In the genomic region with DNA sequence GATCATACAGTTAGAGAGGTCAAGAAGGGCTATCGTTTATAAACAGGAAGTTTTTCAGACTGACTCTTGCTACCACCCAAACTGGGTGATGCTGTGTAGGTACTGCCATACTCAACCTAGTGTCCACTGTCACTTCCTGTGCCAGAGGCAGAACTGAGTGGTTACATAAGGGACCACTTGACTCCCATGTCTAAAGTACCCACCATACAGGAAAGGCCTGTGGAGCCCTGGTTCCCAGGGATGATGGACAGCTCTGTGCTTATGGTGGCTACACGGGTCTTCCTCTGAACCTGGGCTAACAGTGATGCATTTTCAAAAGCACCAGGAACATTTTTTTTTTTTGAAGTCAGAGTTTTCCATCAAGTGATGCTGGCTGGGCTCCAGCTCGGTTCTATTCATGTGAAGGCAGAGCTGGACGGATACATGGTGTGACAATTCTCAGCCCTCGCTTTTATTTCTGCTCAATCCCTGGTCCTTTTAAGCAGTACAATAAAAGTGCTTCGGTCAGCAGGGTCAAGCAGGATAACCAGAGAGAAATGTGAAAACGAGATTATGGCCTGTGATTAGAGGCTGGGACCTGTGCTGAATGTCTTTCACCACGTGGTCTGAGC, we compare ENCODE assay signal across 19 mouse cellular contexts.
"Had no signal": no experiment of that assay in that cellular context is flagged by ENCODE, and none has a peak within 500 bp of the region (broad histone marks: within the 10 kb centered on the region; RNA-seq: fewer than 3 reads in every experiment).

No protein-coding gene starts in this region.

- DNase-seq: kidney, adult 8-10 months; kidney, postnatal 10 days; kidney, postnatal 36 days; layer of hippocampus, postnatal 36 days; liver, embryonic 13.5 days; lung, adult 2 months; lung, postnatal 14 days; lung, postnatal 4 days; right cerebral cortex, adult 18-20 months; right cerebral cortex, postnatal 14 days; right cerebral cortex, postnatal 4 days; thymus, adult 2 months; thymus, postnatal 14 days; thymus, postnatal 4 days had no signal

- H3K9me3 ChIP-seq: kidney, embryonic 15.5 days; liver, embryonic 13.5 days; neural tube, embryonic 12.5 days; neural tube, embryonic 15.5 days had no signal

- H3K36me3 ChIP-seq: kidney, embryonic 15.5 days; liver, embryonic 13.5 days; neural tube, embryonic 12.5 days; neural tube, embryonic 15.5 days had no signal

- H3K27me3 ChIP-seq: kidney, embryonic 15.5 days; liver, embryonic 13.5 days; neural tube, embryonic 12.5 days; neural tube, embryonic 15.5 days had no signal

- H3K4me1 ChIP-seq: kidney, embryonic 15.5 days; liver, embryonic 13.5 days; neural tube, embryonic 12.5 days had no signal

- H3K9ac ChIP-seq: kidney, embryonic 15.5 days; liver, embryonic 13.5 days; neural tube, embryonic 12.5 days; neural tube, embryonic 15.5 days had no signal

- H3K27ac ChIP-seq: kidney, embryonic 15.5 days; left cerebral cortex, adult 2 months; liver, embryonic 13.5 days; neural tube, embryonic 12.5 days; neural tube, embryonic 15.5 days; stomach, postnatal 0 days had no signal

- H3K4me3 ChIP-seq: kidney, embryonic 15.5 days; left cerebral cortex, adult 2 months; liver, embryonic 13.5 days; neural tube, embryonic 12.5 days; neural tube, embryonic 15.5 days had no signal

- H3K4me2 ChIP-seq: kidney, embryonic 15.5 days; liver, embryonic 13.5 days; neural tube, embryonic 12.5 days; neural tube, embryonic 15.5 days had no signal
